21 mouse cellular contexts compared by ENCODE assay signal in genomic region chr8:81449798-81450197, GRCm38 (mm10).
DNase-seq lines count a peak whose midpoint lies in the region; ATAC-seq lines count a peak whose summit lies in the region.
"Had no signal": no experiment of that assay in that cellular context is flagged by ENCODE, and none has a peak within 500 bp of the region (broad histone marks: within the 10 kb centered on the region; RNA-seq: fewer than 3 reads in every experiment).

No protein-coding gene starts in this region.

- peak; percentile 77 for ATAC-seq in granulocyte monocyte progenitor cell, adult 5-6 weeks (replicated peaks; ENCODE audit: poor library complexity, severe bottlenecking)
- ATAC-seq in megakaryocyte progenitor cell, adult 5-6 weeks (replicated peaks; ENCODE audit: poor library complexity): 0 out of 2 replicates have a peak, but pooled peaks have one; percentile 57
- ATAC-seq: activated CD4-positive, CD25-positive, alpha-beta regulatory T cell, adult 4 months; CD4-positive, CD25-positive, alpha-beta regulatory T cell, adult 4 months; forebrain, embryonic 13.5 days; forebrain, embryonic 16.5 days had no signal

- peak; percentile 0 for DNase-seq in lung, postnatal 25 days (ENCODE audit: low spot score)
- DNase-seq in lung, postnatal 36 days: no peak
- DNase-seq in A20 (ENCODE audit: low read depth, low spot score): peak; percentile 78
- no peak for DNase-seq in retina, embryonic 14.5 days (ENCODE audit: low spot score)
- no peak for DNase-seq in adrenal gland, adult 18-20 months (ENCODE audit: low spot score in 2 of 2)
- DNase-seq in adrenal gland, postnatal 25 days: no peak
- DNase-seq: adrenal gland, postnatal 10 days; cerebellum, adult 11 months; cerebellum, adult 2 months; cerebellum, adult 9-11 months; cerebellum, postnatal 25 days; embryo, embryonic 11 days; gastrocnemius, postnatal 10 days; gastrocnemius, postnatal 36 days; heart, adult 11 months had no signal

Comparison
In these comparisons a context has a peak if more than half of its experiments do, and no peak if none do; other contexts are left out.
1. DNase-seq: peak in lung, postnatal 25 days (single experiment) and A20 (single experiment); none in lung, postnatal 36 days (single experiment), retina, embryonic 14.5 days (single experiment), adrenal gland, adult 18-20 months (0 of 2) and adrenal gland, postnatal 25 days (single experiment).